ENCODE assay signal across 15 mouse cellular contexts in the genomic region with DNA sequence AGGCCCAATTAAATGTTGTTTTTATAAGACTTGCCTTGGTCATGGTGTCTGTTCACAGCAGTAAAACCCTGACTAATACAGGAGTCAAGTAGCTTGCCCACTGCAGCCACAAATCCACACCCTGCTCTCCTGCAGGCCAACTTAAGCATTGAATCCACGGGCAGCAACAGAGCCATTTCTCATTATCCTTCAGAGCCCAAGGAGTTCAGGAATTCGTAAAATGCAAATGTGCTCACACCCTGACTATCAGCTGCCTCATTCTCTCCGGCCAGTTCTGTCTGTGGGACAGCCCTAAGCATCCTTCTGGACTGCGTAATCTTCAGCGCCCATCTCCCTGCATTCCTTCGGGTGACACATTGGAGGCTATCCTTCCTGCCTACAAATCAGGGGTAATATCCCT.
"Had no signal": no experiment of that assay in that cellular context is flagged by ENCODE, and none has a peak within 500 bp of the region (broad histone marks: within the 10 kb centered on the region; RNA-seq: fewer than 3 reads in every experiment).

No protein-coding gene starts in this region.

- DNase-seq: kidney, adult 2 months; kidney, postnatal 36 days; layer of hippocampus, adult 9-11 months; layer of hippocampus, postnatal 36 days; lung, embryonic 14.5 days; lung, postnatal 14 days; midbrain, embryonic 14.5 days; right cerebral cortex, adult 18-20 months; right cerebral cortex, postnatal 25 days; thymus, postnatal 4 days had no signal

- H3K4me1 ChIP-seq: limb, embryonic 15.5 days; neural tube, embryonic 15.5 days had no signal

- H3K27ac ChIP-seq: limb, embryonic 15.5 days; macrophage; neural tube, embryonic 15.5 days; stomach, postnatal 0 days had no signal

- H3K9me3 ChIP-seq: limb, embryonic 15.5 days; neural tube, embryonic 15.5 days had no signal

- H3K27me3 ChIP-seq: limb, embryonic 15.5 days; neural tube, embryonic 15.5 days had no signal

- H3K4me3 ChIP-seq: limb, embryonic 15.5 days; myocyte; neural tube, embryonic 15.5 days had no signal

- H3K9ac ChIP-seq: limb, embryonic 15.5 days; lung, embryonic 14.5 days; neural tube, embryonic 15.5 days had no signal

- H3K4me2 ChIP-seq: limb, embryonic 15.5 days; lung, embryonic 14.5 days; neural tube, embryonic 15.5 days had no signal
